Comparison of ENCODE assay signal across 9 mouse cellular contexts in genomic region chr13:48662431-48663143, GRCm38 (mm10). TPM values are rescaled to one million over a fixed set of nuclear protein-coding genes. Genes with fewer than 3 reads are reported as not detected.
DNase-seq lines count a peak whose midpoint lies in the region; ATAC-seq and TF ChIP-seq lines count a peak whose summit lies in the region.
"Had no signal": no experiment of that assay in that cellular context is flagged by ENCODE, and none has a peak within 500 bp of the region (broad histone marks: within the 10 kb centered on the region; RNA-seq: fewer than 3 reads in every experiment).

Barx1 (plus strand) TSS chr13:48662998.

- no peak within 1 kb of the TSS for H3K9ac ChIP-seq in lung, postnatal 0 days (replicated peaks; ENCODE audit: low read depth)
- peak within 1 kb of the TSS; percentile 53 for H3K9ac ChIP-seq in forebrain, embryonic 13.5 days
- H3K9ac ChIP-seq in limb, embryonic 15.5 days: peak within 1 kb of the TSS; percentile 26; the same call in 1 of the 2 replicates
- peak within 1 kb of the TSS; percentile 87 for H3K9ac ChIP-seq in stomach, embryonic 16.5 days (ENCODE audit: low read length)

- no peaks in the 10 kb centered on the region for H3K9me3 ChIP-seq in lung, postnatal 0 days (ENCODE audit: low read length)
- H3K9me3 ChIP-seq in forebrain, embryonic 13.5 days (replicated peaks): no peaks in the 10 kb centered on the region
- H3K9me3 ChIP-seq in limb, embryonic 15.5 days: no peaks in the 10 kb centered on the region
- H3K9me3 ChIP-seq in stomach, embryonic 16.5 days (replicated peaks; ENCODE audit: control insufficient read depth, low read length): no peaks in the 10 kb centered on the region

- TF ChIP-seq CTCF in lung, postnatal 0 days (IDR thresholded peaks at IDR 0.05): no peak

- peaks cover 92% of the 10 kb centered on the region for H3K27me3 ChIP-seq in lung, postnatal 0 days (replicated peaks; ENCODE audit: insufficient read depth, low read length)
- H3K27me3 ChIP-seq in forebrain, embryonic 13.5 days: peaks cover 100% of the 10 kb centered on the region
- peaks cover 99% of the 10 kb centered on the region for H3K27me3 ChIP-seq in limb, embryonic 15.5 days
- H3K27me3 ChIP-seq in stomach, embryonic 16.5 days (ENCODE audit: control insufficient read depth, insufficient read depth, low read length): peaks cover 52% of the 10 kb centered on the region

- TF ChIP-seq EP300 in lung, postnatal 0 days (IDR thresholded peaks at IDR 0.05): no peak

- no peaks in the 10 kb centered on the region for H3K36me3 ChIP-seq in lung, postnatal 0 days (ENCODE audit: insufficient read depth, low read length)
- H3K36me3 ChIP-seq in forebrain, embryonic 13.5 days (ENCODE audit: poor library complexity, severe bottlenecking): no peaks in the 10 kb centered on the region
- no peaks in the 10 kb centered on the region for H3K36me3 ChIP-seq in limb, embryonic 15.5 days
- H3K36me3 ChIP-seq in stomach, embryonic 16.5 days (ENCODE audit: control insufficient read depth, insufficient read depth, low read length): no peaks in the 10 kb centered on the region

- WGBS in lung, postnatal 0 days: 2% methylated on average over 42 of the region's 73 CpGs
- under 1% methylated on average over 63 of the region's 73 CpGs for WGBS in forebrain, embryonic 13.5 days
- under 1% methylated on average over 44 of the region's 73 CpGs for WGBS in limb, embryonic 15.5 days
- under 1% methylated on average over 63 of the region's 73 CpGs for WGBS in stomach, embryonic 16.5 days

- no peak for DNase-seq in lung, postnatal 0 days (ENCODE audit: low spot score)
- no peak for DNase-seq in lung, postnatal 36 days
- no peak for DNase-seq in ovary, postnatal 14 days (ENCODE audit: low spot score)
- no peak for DNase-seq in cerebellum, adult 8-10 months
- no peak for DNase-seq in kidney, adult 11 months
- DNase-seq: kidney, postnatal 36 days had no signal

- H3K27ac ChIP-seq in lung, postnatal 0 days (ENCODE audit: low read length): no peak within 1 kb of the TSS
- no peak within 1 kb of the TSS for H3K27ac ChIP-seq in forebrain, embryonic 13.5 days
- no peak within 1 kb of the TSS for H3K27ac ChIP-seq in limb, embryonic 15.5 days
- H3K27ac ChIP-seq in stomach, embryonic 16.5 days (ENCODE audit: low read length): peak within 1 kb of the TSS; percentile 93

- H3K4me1 ChIP-seq in lung, postnatal 0 days (ENCODE audit: insufficient read depth, low read depth, low read length): peaks cover 8% of the 10 kb centered on the region; the same call in 1 of the 2 replicates
- peaks cover 36% of the 10 kb centered on the region for H3K4me1 ChIP-seq in forebrain, embryonic 13.5 days
- H3K4me1 ChIP-seq in limb, embryonic 15.5 days: peaks cover 51% of the 10 kb centered on the region
- H3K4me1 ChIP-seq in stomach, embryonic 16.5 days (ENCODE audit: control insufficient read depth, insufficient read depth, low read length): peaks cover 19% of the 10 kb centered on the region; the same call in 1 of the 2 replicates

- H3K4me3 ChIP-seq in lung, postnatal 0 days (ENCODE audit: low read depth, low read length): peak within 1 kb of the TSS; percentile 33
- peak within 1 kb of the TSS; percentile 44 for H3K4me3 ChIP-seq in forebrain, embryonic 13.5 days
- peak within 1 kb of the TSS; percentile 43 for H3K4me3 ChIP-seq in limb, embryonic 15.5 days
- peak within 1 kb of the TSS; percentile 71 for H3K4me3 ChIP-seq in stomach, embryonic 16.5 days (replicated peaks; ENCODE audit: low read length)

- peak within 1 kb of the TSS; percentile 66 for H3K4me2 ChIP-seq in lung, postnatal 0 days (replicated peaks; ENCODE audit: low read depth, low read length)
- peak within 1 kb of the TSS; percentile 75 for H3K4me2 ChIP-seq in forebrain, embryonic 13.5 days
- peak within 1 kb of the TSS; percentile 78 for H3K4me2 ChIP-seq in limb, embryonic 15.5 days
- H3K4me2 ChIP-seq in stomach, embryonic 16.5 days (ENCODE audit: low read depth, low read length): peak within 1 kb of the TSS; percentile 63

- peak; percentile 19; the same call in 1 of the 2 replicates for ATAC-seq in lung, postnatal 0 days
- ATAC-seq in forebrain, embryonic 13.5 days: peak; percentile 34; the same call in 1 of the 2 replicates
- ATAC-seq in limb, embryonic 15.5 days (ENCODE audit: insufficient number of reproducible peaks, low FRiP score, low TSS enrichment, low read depth): peak; percentile 52; the same call in 1 of the 2 replicates
- peak; percentile 89 for ATAC-seq in stomach, embryonic 16.5 days (ENCODE audit: insufficient read depth, low FRiP score)

RNA-seq across cellular contexts. Expression of gene Barx1, which starts in this region (rescaled TPM):
- polyA plus RNA-seq in lung, postnatal 0 days (2015; fragmentation: Nextera tagmentation; extraction: Ambion mirVana): not detected in 2 replicates
- not detected in 2 replicates for polyA plus RNA-seq in forebrain, embryonic 13.5 days (2015; fragmentation: Nextera tagmentation; extraction: Ambion mirVana)
- 3.9 and 4.3 TPM in 2 replicates for polyA plus RNA-seq in limb, embryonic 15.5 days (2015; fragmentation: Nextera tagmentation; extraction: Ambion mirVana)
- polyA plus RNA-seq in stomach, embryonic 16.5 days (2015; fragmentation: Nextera tagmentation; extraction: Ambion mirVana): 47.1 and 58.4 TPM in 2 replicates

Comparison
In these comparisons a context has a peak if more than half of its experiments do, and no peak if none do; other contexts are left out.
1. Peak in ATAC-seq, H3K4me3 ChIP-seq and H3K4me2 ChIP-seq in lung, postnatal 0 days; RNA of the gene not detected or under 1 TPM.
2. Peak in ATAC-seq, H3K4me3 ChIP-seq, H3K9ac ChIP-seq and H3K4me2 ChIP-seq in forebrain, embryonic 13.5 days; RNA of the gene not detected or under 1 TPM.
3. ATAC-seq: peak in every context shown above with its lines; median percentile 89 in stomach, embryonic 16.5 days; 52 in limb, embryonic 15.5 days; 34 in forebrain, embryonic 13.5 days; 19 in lung, postnatal 0 days.